Mouse (Mus musculus) hindbrain, embryonic 14.5 days (tissue): ENCODE results near the gene Itga6. TPM values are rescaled to one million over a fixed set of nuclear protein-coding genes. Genes with fewer than 3 reads are reported as not detected.
"Not testable (repeated sequence)": the region's sequence is repeated elsewhere in the genome, so short reads cannot be mapped to it uniquely, and the experiment has no call there.

Experiments used
- ATAC-seq: fragments of 200-750 bp; cut with Nextera tagmentation; 2 replicates; pipeline ENCODE4 v1.8.0; 2017; ENCODE audit warnings: moderate number of reproducible peaks, mild to moderate bottlenecking, moderate TSS enrichment, moderate library complexity; ENCODE audit not compliant: low FRiP score
- DNase-seq: peaks from one replicate; pipeline ENCODE4 v3.0.0-alpha.2; 2015; ENCODE audit warnings: low spot score
- H3K27ac ChIP-seq: fragments of 300-500 bp; sonication (generic); 2 replicates; pipeline ENCODE4 v1.5.1; 2014; ENCODE audit warnings: mild to moderate bottlenecking, moderate library complexity
- H3K27me3 ChIP-seq: fragments of 300-500 bp; sonication (generic); 2 replicates; pipeline ENCODE4 v1.6.1; 2014; ENCODE audit warnings: mild to moderate bottlenecking, low read length, mixed read lengths; ENCODE audit not compliant: control insufficient read depth, insufficient read depth
- H3K36me3 ChIP-seq: fragments of 300-500 bp; sonication (generic); replicated peaks from 2 replicates; pipeline ENCODE4 v1.6.1; 2014; ENCODE audit not compliant: control insufficient read depth, insufficient read depth
- H3K4me1 ChIP-seq: fragments of 300-500 bp; sonication (generic); replicated peaks from 2 replicates; pipeline ENCODE4 v1.6.1; 2014; ENCODE audit warnings: antibody characterized with exemption, low read length, mixed read lengths; ENCODE audit not compliant: control insufficient read depth, insufficient read depth
- H3K4me2 ChIP-seq: fragments of 300-500 bp; sonication (generic); replicated peaks from 2 replicates; pipeline ENCODE4 v1.6.1; 2014; ENCODE audit warnings: mild to moderate bottlenecking, moderate library complexity
- H3K4me3 ChIP-seq: fragments of 300-500 bp; sonication (generic); replicated peaks from 2 replicates; pipeline ENCODE4 v1.5.1; 2014; ENCODE audit warnings: mild to moderate bottlenecking, low read length
- H3K9ac ChIP-seq: fragments of 300-500 bp; sonication (generic); 2 replicates; pipeline ENCODE4 v1.6.1; 2014
- H3K9me3 ChIP-seq: fragments of 300-500 bp; sonication (generic); 2 replicates; pipeline ENCODE4 v1.6.1; 2016; ENCODE audit warnings: low read length; ENCODE audit not compliant: control insufficient read depth
- WGBS: fragments of 180-500 bp; shearing (Covaris S2); extraction: QIAGEN DNeasy Blood & Tissue Kit; methylation state at CpG from one replicate; pipeline ENCODE4 v1.1.7; 2014; 5-methylcytosine and 5-hydroxymethylcytosine counted together
- polyA plus RNA-seq: library from polyadenylated mRNA; unstranded; fragments of >200 nt; fragmentation: Nextera tagmentation; extraction: Ambion mirVana; gene quantifications from 2 replicates; pipeline ENCODE4 v1.2.1, GENCODE M21; 2014

Gene Itga6
- polyA plus RNA-seq, 1 experiment from 2014 or later, result 35.9 TPM

DNA sequence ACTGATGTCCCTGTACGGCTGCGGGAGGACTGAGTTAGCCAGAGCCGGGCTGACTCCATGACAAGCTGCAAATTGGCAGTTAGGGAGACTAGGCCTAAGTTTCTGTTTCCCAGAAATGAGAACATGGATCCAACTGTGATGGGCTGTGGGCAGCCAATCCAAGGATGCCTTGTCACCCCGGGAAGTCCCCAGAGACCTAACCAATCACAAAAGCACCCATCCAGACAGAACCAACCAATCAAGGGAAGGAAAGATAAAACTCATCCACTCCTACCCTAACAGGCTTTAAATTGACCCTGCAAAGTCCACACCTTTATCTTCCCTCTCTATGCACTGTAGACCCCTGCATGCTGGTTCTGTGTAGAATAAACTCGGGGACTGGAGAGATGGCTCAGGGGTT is 31.0 kb upstream of the Itga6 start:
- Histone ChIP-seq H3K4me2 (no peak overlapping the region), H3K9me3 (no peaks in the 10 kb centered on the region), H3K27me3 (no peaks in the 10 kb centered on the region), H3K27ac (no peak overlapping the region), H3K36me3 (no peaks in the 10 kb centered on the region), H3K4me3 (no peak overlapping the region), H3K9ac (no peak overlapping the region), H3K4me1 (0 out of 2 replicates have a peak, but pooled peaks cover 4% of the 10 kb centered on the region)
- DNase-seq (no peak), ATAC-seq (no peak)
- WGBS, result 94% methylated on average over 5 of the region's 5 CpGs

DNA sequence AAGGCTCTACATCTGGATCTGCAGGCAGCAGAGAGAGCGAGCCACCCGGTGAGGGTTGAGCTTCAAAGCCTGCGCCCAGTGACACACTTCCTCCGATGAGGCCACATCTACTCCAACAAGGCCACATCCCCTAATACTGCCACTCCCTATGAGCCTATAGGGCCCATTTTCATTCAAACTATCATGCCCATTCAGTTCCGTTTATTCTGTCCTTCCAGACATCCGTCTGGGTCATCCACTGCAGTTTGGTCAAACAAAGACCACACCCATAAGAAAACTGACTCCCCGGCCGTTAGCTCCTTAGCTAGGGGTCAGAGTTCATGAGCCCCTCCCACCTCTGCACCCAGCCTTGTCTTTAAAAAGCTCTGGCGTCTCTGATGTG is 26.4 kb upstream of the Itga6 start:
- ATAC-seq (no peak), DNase-seq (no peak)
- H3K27ac ChIP-seq, result peak overlapping the region; percentile 61; the same call in 1 of the 2 replicates
- no peaks in the 10 kb centered on the region for H3K36me3 ChIP-seq
- H3K4me2 ChIP-seq, result no peak overlapping the region
- H3K9ac ChIP-seq, result no peak overlapping the region
- 25% methylated on average over 9 of the region's 9 CpGs for WGBS
- H3K4me3 ChIP-seq, result no peak overlapping the region
- H3K27me3 ChIP-seq, result no peaks in the 10 kb centered on the region
- 0 out of 2 replicates have a peak, but pooled peaks cover 12% of the 10 kb centered on the region for H3K4me1 ChIP-seq
- H3K9me3 ChIP-seq, result no peaks in the 10 kb centered on the region

DNA sequence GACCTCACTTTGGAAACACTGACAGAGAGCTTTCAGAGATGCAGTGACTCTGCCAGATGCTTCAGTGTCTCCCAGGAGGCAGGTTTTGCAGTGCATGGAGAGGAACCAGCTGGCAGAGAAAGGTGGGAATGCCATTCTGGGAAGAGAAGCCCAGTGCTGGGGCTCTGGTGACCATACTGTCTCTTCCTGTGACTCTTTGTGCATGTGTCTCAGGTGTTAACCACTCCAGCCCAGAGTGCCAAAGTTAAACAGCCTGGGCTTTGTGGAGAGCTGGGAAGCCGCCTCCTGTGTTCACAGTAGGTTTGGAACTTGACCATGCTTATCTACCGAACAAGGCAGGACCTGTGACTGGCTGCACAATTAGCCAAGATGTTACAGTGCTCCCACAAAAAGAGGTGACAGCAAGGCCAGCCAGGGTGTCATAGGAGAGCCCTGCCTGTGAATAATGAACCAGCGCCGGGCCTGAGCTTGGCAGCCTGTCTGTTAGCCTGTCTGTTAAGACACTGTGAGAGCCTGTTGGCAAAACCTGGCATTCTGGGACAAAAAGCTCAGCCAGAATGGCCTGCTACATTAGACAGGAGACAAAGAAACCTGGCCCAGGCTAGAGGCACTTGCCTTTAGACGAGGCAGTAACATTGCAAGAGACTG is 25.9 kb upstream of the Itga6 start:
- Histone ChIP-seq H3K4me3 (no peak overlapping the region), H3K9me3 (no peaks in the 10 kb centered on the region), H3K36me3 (no peaks in the 10 kb centered on the region), H3K27me3 (no peaks in the 10 kb centered on the region), H3K4me2 (no peak overlapping the region), H3K9ac (no peak overlapping the region), H3K4me1 (0 out of 2 replicates have a peak, but pooled peaks cover 12% of the 10 kb centered on the region), H3K27ac (peak overlapping the region; percentile 61; the same call in 1 of the 2 replicates)
- ATAC-seq, result peak; percentile 88; the same call in 1 of the 2 replicates
- WGBS, result 37% methylated on average over 5 of the region's 5 CpGs
- DNase-seq, result peak; percentile 55

DNA sequence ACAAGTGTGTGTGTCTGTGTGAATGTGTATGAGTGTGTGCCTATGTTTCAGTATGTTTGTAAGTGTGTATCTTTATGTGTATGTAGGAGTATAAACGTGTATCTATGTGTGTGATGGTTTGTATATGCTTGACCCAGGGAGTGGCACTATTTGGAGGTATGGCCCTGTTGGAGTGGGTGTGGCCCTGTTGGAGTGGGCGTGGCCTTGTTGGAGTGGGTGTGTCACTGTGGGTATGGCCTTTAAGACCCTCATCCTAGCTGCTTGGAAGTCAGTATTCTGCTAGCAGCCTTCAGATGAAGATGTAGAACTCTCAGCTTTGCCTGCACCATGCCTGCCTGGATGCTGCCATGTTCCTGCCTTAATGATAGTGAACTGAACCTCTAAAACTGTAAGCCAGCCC is 24.9 kb upstream of the Itga6 start:
- H3K36me3 ChIP-seq, ATAC-seq: not testable (repeated sequence)

GRCm38 (mm10) chr2:71722913-71723312 is 22.5 kb upstream of the Itga6 start:
- no peak overlapping the region for H3K4me3 ChIP-seq
- no peak for ATAC-seq

More for the DNA sequence above, 24.9 kb upstream of the Itga6 start:
- not testable (repeated sequence) for H3K27me3 ChIP-seq, H3K9ac ChIP-seq, H3K4me2 ChIP-seq, H3K9me3 ChIP-seq, H3K4me3 ChIP-seq, DNase-seq, H3K27ac ChIP-seq
- WGBS, result 61% methylated on average over 2 of the region's 2 CpGs
- 0 out of 2 replicates have a peak, but pooled peaks cover 12% of the 10 kb centered on the region for H3K4me1 ChIP-seq

GRCm38 (mm10) chr2:71723623-71724022 is 21.8 kb upstream of the Itga6 start:
- DNase-seq, result no peak
- no peak overlapping the region for H3K4me3 ChIP-seq
- no peak overlapping the region for H3K27ac ChIP-seq
- ATAC-seq, result no peak
- 0 out of 2 replicates have a peak, but pooled peaks cover 12% of the 10 kb centered on the region for H3K4me1 ChIP-seq
- H3K9ac ChIP-seq, result no peak overlapping the region
- H3K27me3 ChIP-seq, result no peaks in the 10 kb centered on the region
- H3K9me3 ChIP-seq, result no peaks in the 10 kb centered on the region
- no peak overlapping the region for H3K4me2 ChIP-seq
- WGBS, result 89% methylated on average over 3 of the region's 3 CpGs
- no peaks in the 10 kb centered on the region for H3K36me3 ChIP-seq

More at GRCm38 (mm10) chr2:71722913-71723312, 22.5 kb upstream of the Itga6 start:
- Histone ChIP-seq H3K27me3 (no peaks in the 10 kb centered on the region), H3K36me3 (no peaks in the 10 kb centered on the region), H3K4me1 (0 out of 2 replicates have a peak, but pooled peaks cover 12% of the 10 kb centered on the region), H3K4me2 (no peak overlapping the region), H3K27ac (no peak overlapping the region), H3K9ac (no peak overlapping the region), H3K9me3 (no peaks in the 10 kb centered on the region)
- no peak for DNase-seq
- WGBS, result 88% methylated on average over 5 of the region's 5 CpGs

DNA sequence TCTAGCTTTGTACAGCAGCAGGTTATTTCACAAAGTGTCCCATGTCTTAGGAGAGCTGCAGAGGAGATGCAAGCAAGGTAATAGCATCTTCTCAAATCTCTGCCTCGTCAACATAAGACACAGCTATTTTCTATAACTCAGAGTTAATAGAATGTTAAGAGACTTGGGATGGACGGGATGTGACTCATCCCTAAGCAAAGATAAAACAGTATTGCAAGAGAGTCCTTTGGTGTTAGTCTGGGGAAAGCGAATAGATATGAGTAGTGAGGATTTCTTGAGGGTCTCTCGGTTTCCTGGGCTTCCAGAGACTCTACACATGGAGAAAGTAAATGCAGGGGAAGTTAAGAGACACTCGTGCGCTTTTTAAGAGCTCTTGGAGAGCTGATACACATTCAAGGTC is 21.4 kb upstream of the Itga6 start:
- Histone ChIP-seq H3K4me3 (no peak overlapping the region), H3K27me3 (no peaks in the 10 kb centered on the region), H3K9ac (no peak overlapping the region), H3K36me3 (no peaks in the 10 kb centered on the region), H3K4me2 (no peak overlapping the region), H3K9me3 (no peaks in the 10 kb centered on the region), H3K27ac (no peak overlapping the region), H3K4me1 (0 out of 2 replicates have a peak, but pooled peaks cover 12% of the 10 kb centered on the region)
- WGBS, result 89% methylated on average over 6 of the region's 6 CpGs
- no peak for DNase-seq
- ATAC-seq, result no peak

DNA sequence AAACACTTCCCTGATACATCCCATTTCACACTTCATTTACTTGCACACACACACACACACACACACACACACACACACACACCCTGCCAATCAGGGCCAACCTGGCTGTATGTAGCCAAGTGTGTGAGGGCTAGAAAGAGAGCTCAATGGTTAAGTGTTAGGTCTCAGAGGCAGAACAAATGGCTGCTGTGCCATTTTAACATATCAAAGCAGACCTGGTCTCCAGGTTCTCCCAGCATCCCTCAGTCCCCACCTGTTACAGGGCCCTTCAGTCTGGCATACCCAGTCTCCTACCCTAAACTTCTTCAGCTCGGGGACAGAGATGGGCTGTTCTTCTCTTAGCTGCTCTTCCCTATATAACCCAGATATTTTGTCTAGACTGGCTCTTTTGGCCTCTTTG is 20.0 kb upstream of the Itga6 start:
- H3K9ac ChIP-seq, result no peak overlapping the region

DNA sequence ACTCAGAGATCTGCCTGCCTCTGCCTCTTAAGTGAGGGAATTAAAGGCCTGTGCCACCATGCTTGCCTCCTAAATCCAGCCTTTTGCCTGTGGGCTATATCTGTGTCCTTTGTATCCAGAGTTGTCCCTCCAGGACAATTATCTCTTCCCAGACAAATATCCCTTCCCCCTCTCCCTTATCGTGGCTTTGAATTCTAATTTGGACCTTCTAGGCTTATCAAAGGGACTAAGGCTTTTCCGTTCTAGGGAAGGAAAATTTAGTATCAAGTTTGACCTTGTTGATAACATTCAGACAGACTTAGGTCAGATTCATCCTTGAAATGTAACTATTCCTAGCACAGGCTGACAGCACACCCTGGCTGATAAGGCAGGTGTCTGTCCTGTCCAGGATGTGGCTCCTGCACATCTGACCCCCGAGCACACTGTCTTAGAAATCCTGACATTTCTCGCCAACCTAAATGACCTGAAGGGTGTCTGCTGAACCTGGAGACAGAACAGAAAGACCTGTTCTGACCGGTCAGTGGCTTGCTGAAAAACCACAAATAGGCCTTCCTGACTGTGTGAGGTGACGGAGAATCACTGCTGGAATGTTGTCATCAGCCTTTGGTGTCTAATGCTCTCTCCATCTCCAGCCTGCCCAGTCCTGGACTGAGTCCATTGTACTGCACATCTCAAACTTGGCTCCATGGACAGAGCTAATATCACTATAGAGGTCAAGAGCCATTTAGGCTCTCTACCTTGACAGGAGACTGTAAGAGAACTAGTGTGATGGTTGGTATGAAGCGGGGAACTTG is 18.3 kb upstream of the Itga6 start:
- Histone ChIP-seq H3K9me3 (no peaks in the 10 kb centered on the region), H3K9ac (no peak overlapping the region), H3K4me1 (no peaks in the 10 kb centered on the region), H3K27ac (no peak overlapping the region), H3K4me2 (no peak overlapping the region), H3K27me3 (no peaks in the 10 kb centered on the region), H3K36me3 (no peaks in the 10 kb centered on the region), H3K4me3 (no peak overlapping the region)
- 90% methylated on average over 7 of the region's 7 CpGs for WGBS
- DNase-seq, result no peak
- ATAC-seq, result no peak

More for the DNA sequence above, 20.0 kb upstream of the Itga6 start:
- H3K4me2 ChIP-seq, result no peak overlapping the region
- no peak overlapping the region for H3K4me3 ChIP-seq
- ATAC-seq, result no peak
- DNase-seq, result no peak
- no peaks in the 10 kb centered on the region for H3K36me3 ChIP-seq
- H3K9me3 ChIP-seq, result no peaks in the 10 kb centered on the region
- WGBS, result 89% methylated on average over 1 of the region's 1 CpGs
- no peaks in the 10 kb centered on the region for H3K27me3 ChIP-seq
- H3K27ac ChIP-seq, result no peak overlapping the region
- H3K4me1 ChIP-seq, result no peaks in the 10 kb centered on the region
